Mouse (Mus musculus) T-helper 17 cell (primary cell): ENCODE data around the gene Tmem136.
"Not testable (repeated sequence)": the region's sequence is repeated elsewhere in the genome, so short reads cannot be mapped to it uniquely, and the experiment has no call there.

Experiments
- in situ Hi-C, 2 experiments: fragments of 300-600 bp; cut with MboI, MseI; formaldehyde crosslinking; loops; 1 replicate in 1 of 2; 2 replicates in 1 of 2; pipeline ENCODE4 v1.15.1; 2025; ENCODE audit warnings: high pct_unique_total_duplicates in 2 of 2

Tmem136 gene

GRCm38 (mm10) chr9:43116134-43116996 lies at the start of gene Tmem136:
TSS of gene Tmem136 (minus strand) at chr9:43116570.
- in situ Hi-C loops: no loop called here

- in situ Hi-C loops: loop anchor here in 1 of 2 experiments (25.0 kb wide), 1 partner anchor 1419 kb away; no protein-coding TSS in a partner anchor
Observed at GRCm38 (mm10) chr9:43155960-43156359, 39.6 kb upstream of the Tmem136 start.

DNA sequence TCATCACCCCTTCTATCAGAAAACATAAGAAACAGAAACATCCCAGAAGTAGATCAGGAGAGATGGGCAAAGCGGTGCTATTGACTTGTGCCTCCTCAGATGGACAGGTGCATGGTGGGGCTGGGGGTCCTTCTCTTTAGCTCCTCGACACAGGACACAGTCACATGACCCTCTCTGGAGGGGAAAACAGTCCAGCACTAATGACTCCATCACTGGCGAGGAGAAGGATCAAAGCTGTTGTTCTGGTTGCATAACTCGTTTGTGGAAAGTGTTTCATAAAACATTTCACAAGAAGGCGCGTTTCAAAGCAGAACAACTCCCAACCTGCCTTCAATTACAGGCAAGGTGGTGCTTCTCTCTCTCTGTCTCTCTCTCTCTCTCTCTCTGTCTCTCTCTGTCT lies 35.4 kb upstream of the Tmem136 start:
- in situ Hi-C loops: loop anchor here in 1 of 2 experiments (25.0 kb wide), 1 partner anchor 1414 kb away; no protein-coding TSS in a partner anchor

DNA sequence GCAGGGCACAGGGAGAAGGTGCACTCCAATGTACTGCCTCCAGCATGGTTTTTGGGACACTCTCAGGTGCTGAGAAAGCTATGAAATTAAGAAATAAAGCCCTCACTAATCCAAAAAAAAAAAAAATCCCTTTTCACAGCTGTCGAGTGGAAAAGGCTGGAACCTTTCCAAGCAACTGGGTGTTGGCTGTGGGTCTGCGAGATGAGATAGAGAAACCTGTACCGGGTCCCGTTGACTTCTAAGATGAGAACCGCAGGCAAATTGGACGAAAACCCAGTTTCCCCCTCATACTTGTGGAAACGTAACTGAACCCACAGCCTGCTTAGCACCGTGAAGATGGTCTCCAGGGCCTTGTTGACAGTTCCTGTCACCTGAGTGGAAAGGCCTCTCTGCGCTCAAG lies 34.6 kb upstream of the Tmem136 start:
- in situ Hi-C loops: loop anchor here in 1 of 2 experiments (25.0 kb wide), 1 partner anchor 1414 kb away; no protein-coding TSS in a partner anchor

DNA sequence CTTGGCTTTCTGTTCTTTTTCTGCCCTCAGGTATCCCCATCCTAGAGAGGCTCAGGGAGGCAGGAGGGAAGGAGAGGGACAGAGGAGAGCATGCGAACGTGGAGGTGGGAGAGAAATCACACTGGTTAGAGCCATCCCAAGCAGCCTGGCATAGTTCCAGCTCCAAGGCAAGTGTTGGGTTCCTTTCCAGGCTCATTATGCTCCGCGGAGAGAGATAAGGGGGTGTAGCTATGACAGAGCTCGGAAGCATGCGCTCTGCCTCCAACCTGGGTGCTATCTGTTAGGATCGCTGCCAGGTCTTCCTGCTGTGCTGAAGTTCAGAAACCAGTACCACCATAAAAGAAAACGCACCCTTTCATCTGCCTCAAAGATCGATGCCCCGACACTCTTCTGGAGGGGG lies 33.7 kb upstream of the Tmem136 start:
- in situ Hi-C loops: loop anchor here in 1 of 2 experiments (25.0 kb wide), 1 partner anchor 1413 kb away; no protein-coding TSS in a partner anchor

- in situ Hi-C loops: no loop called here
Observed at GRCm38 (mm10) chr9:43149498-43149897, 33.1 kb upstream of the Tmem136 start.

DNA sequence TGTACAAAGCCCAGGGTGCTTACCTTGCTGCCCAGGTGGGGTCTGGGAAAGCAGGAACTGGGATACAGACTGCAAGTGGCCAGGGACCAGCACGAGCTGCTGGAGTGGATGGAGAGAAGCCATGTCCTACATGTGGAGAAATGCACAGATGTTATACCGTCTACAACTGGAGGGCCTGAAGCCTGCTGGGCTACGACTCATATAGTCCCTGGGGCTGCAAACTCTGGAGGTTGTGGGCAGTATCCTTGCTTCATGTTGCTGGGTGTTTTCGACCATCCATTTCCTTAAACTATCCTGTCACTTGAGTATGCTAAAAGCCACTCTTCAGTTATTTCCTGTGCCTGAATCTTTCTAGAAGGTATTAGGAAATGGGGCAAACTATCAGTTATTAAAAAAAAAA lies 28.8 kb upstream of the Tmem136 start:
- in situ Hi-C loops: no loop called here

- in situ Hi-C loops: loop anchor here (5.0 kb wide), 2 partner anchors 78 to 143 kb away; no protein-coding TSS in a partner anchor
Observed at GRCm38 (mm10) chr9:43144206-43144810, 27.9 kb upstream of the Tmem136 start.

DNA sequence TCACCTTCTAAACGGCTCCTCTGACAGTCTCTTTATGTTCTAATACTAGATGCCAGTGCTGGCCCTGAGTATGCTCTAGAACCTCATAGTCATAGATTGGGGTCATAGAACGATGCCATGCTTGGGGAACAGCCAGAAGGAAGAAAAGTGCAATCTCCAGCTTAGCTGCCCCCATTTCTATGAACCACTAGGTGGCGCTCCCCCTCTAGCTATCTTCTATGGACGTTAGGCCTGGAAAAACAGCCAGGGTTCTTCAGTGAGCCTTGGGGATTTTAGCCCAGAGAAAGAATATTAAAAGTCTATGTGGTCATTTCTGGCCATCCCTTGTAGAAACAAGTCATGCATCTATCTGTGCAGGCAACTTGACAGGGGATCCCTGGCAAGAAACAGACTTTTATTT lies 25.5 kb upstream of the Tmem136 start:
- in situ Hi-C loops: loop anchor here (5.0 kb wide), 2 partner anchors 80 to 145 kb away; no protein-coding TSS in a partner anchor

DNA sequence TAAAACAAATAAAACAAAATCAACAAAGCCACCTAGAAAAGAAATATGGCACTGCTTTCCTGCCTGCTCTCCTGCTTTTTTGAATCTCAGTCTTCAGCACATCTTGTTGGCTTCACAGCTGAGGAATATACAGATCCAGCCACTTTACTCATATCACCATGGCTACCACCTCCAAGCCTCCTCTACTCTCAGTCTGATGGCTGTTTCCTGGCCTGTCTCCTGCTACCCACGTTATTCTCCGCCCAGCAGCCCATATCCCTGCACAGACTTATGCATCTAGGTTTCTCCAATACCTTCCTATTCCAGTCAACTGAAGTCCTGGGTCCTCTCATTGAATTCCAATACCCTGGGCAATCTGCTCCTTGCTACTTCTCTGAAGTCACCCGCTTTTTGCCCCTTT lies 17.2 kb upstream of the Tmem136 start:
- in situ Hi-C loops: no loop called here

- in situ Hi-C loops: no loop called here
Observed at GRCm38 (mm10) chr9:43132380-43132779, 16.0 kb upstream of the Tmem136 start.

GRCm38 (mm10) chr9:43131940-43132339 lies 15.6 kb upstream of the Tmem136 start:
- in situ Hi-C loops: no loop called here

DNA sequence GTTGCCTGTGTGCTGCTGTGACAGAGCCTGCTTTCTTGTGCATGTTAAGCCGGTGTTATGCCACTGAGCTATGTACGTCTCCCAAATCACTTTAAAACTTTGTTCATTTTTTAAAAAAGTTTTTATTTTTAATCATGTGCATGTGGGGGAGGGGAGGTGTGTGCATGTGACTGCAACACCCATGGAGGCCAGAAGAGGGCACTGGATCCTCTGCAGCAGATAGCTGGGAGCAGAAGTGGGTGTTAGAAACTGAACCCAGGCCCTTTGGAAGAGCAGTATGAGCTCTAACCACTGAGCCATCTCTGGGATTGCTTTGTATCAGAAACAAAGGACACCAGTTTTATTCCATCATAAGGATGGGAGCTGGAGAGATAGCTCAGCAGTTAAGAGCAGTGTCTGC lies 14.3 kb upstream of the Tmem136 start:
- in situ Hi-C loops: no loop called here

- in situ Hi-C loops: no loop called here
Observed at GRCm38 (mm10) chr9:43127101-43127787, 10.9 kb upstream of the Tmem136 start.

- in situ Hi-C loops: no loop called here
Observed at GRCm38 (mm10) chr9:43122379-43122778, 6.0 kb upstream of the Tmem136 start.

DNA sequence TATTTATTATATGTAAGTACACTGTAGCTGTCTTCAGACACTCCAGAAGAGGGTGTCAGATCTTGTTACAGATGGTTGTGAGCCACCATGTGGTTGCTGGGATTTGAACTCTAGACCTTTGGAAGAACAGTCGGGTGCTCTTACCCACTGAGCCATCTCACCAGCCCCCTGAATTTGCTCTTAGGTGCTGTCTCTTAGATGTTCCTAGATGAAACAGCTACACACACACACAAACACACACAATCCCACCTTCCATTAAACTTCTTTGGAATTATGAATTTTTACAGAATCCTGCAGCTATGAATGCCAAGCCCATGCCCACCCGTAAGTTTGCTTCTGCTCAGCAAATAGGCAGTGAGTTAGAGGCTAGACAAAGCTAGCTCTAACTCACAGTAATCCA lies 5.6 kb upstream of the Tmem136 start:
- in situ Hi-C loops: not testable (repeated sequence)

GRCm38 (mm10) chr9:43116997-43117336 lies 597 bp upstream of the Tmem136 start:
- in situ Hi-C loops: no loop called here

- in situ Hi-C loops: no loop called here
Observed at GRCm38 (mm10) chr9:43115431-43116133, 788 bp downstream of the Tmem136 start.

- in situ Hi-C loops: no loop called here
Observed at GRCm38 (mm10) chr9:43114833-43115232, 1.5 kb downstream of the Tmem136 start.

DNA sequence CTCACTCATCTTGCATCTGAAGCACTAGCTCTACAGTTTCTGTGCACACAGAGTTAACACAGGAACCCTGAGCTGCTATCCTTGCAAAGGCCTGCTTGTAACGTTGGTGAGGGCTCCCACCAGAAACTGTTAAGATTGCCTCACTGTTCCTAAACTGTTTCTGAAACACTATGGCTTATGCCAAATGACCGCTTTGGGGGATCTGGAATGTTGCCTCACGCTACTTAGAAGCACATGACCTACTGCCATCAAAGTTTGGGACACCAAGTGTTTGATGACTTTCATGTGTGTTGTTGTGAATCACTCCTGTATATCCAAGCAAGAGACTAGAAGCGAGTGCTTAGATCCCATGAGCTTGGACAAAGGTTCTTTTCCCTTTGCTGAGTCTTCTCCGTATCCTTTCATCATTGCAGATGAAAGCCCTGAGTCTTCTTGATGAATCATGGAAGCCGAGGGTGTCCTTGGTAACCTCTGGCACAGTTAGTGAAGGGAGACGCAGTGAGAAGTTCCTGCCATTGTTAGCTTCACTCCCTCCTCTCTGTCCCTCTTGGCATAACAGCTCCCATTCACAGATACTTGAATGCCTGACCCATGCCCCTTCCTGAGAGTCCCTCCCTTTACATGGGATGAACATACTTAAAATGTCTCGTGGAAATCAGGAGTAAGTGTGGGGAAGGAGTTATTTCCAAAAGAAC lies 5.9 kb downstream of the Tmem136 start:
- in situ Hi-C loops: no loop called here

GRCm38 (mm10) chr9:43109125-43109524 lies 7.2 kb downstream of the Tmem136 start:
- in situ Hi-C loops: no loop called here
